Mouse (Mus musculus) heart, adult 2 months (tissue): ENCODE data around the gene Agtrap. TPM values are rescaled to one million over a fixed set of nuclear protein-coding genes. Genes with fewer than 3 reads are reported as not detected.

Source experiments
- DNase-seq, 2 experiments: peaks; one replicate each; pipeline ENCODE4 v3.0.0; 2021
- H3K27ac ChIP-seq: fragments of 200-600 bp; 2 replicates; pipeline ENCODE4 v1.8.1; 2022
- H3K27me3 ChIP-seq: fragments of 200-500 bp; 2 replicates; pipeline ENCODE4 v1.6.1; 2012; ENCODE audit warnings: mild to moderate bottlenecking, low read length, inconsistent platforms, mixed read lengths; ENCODE audit not compliant: control insufficient read depth, insufficient read depth
- H3K36me3 ChIP-seq: fragments of 200-500 bp; 2 replicates; pipeline ENCODE4 v1.6.1; 2012; ENCODE audit warnings: low read length, inconsistent platforms; ENCODE audit not compliant: control insufficient read depth, insufficient read depth
- H3K4me1 ChIP-seq: fragments of 200-500 bp; 2 replicates; pipeline ENCODE4 v1.6.1; 2011; ENCODE audit warnings: low read length; ENCODE audit not compliant: control insufficient read depth, insufficient read depth
- H3K4me3 ChIP-seq: fragments of 200-600 bp; 2 replicates; pipeline ENCODE4 v1.8.1; 2022
- H3K79me2 ChIP-seq: fragments of 200-500 bp; replicated peaks from 2 replicates; pipeline ENCODE4 v1.6.1; 2012; ENCODE audit warnings: mild to moderate bottlenecking, inconsistent platforms, low read length, moderate library complexity, mixed read lengths; ENCODE audit not compliant: control insufficient read depth, insufficient read depth
- H3K9ac ChIP-seq: fragments of 200-500 bp; 2 replicates; pipeline ENCODE4 v1.6.1; 2012; ENCODE audit warnings: low read depth, mild to moderate bottlenecking, control low read depth, inconsistent platforms, low read length, mixed read lengths
- CTCF ChIP-seq: fragments of 200-600 bp; IDR thresholded peaks from 2 replicates; pipeline ENCODE4 v1.8.1; 2022; ENCODE audit warnings: antibody characterized with exemption, mild to moderate bottlenecking, moderate library complexity
- EP300 ChIP-seq: fragments of 200-500 bp; IDR thresholded peaks from 2 replicates; pipeline ENCODE4 v1.6.1; 2011; ENCODE audit warnings: low read depth, low read length, control low read depth; ENCODE audit not compliant: insufficient read depth
- POLR2A ChIP-seq: fragments of 200-500 bp; IDR thresholded peaks from 2 replicates; pipeline ENCODE4 v1.6.1; 2011; ENCODE audit warnings: mild to moderate bottlenecking, low read depth, low read length, control low read depth; ENCODE audit not compliant: insufficient read depth
- WGBS: fragments of 180-500 bp; shearing (Covaris S2); methylation state at CpG from one replicate; pipeline ENCODE4 v1.1.7; 2018; 5-methylcytosine and 5-hydroxymethylcytosine counted together
- intact Hi-C: fragments of 180-260 bp; cut with DNase I; formaldehyde crosslinking; loops from one replicate; pipeline ENCODE4 v1.15.1; 2025
- polyA plus RNA-seq: library from polyadenylated mRNA; depleted of rRNA; stranded (reverse); fragments of >200 nt; gene quantifications from 2 replicates; pipeline ENCODE4 v1.2.3, GENCODE M21; 2012
- total RNA-seq, 2 experiments: library from RNA; stranded (reverse); gene quantifications; 2 replicates each; pipeline ENCODE4 v1.2.3; 2021

The Agtrap gene
- total and polyA plus RNA-seq, 3 experiments = 38.3 to 47.1 (median 40.2) TPM

- H3K9ac ChIP-seq = peak overlapping the region; percentile 1; the same call in 1 of the 2 replicates
- no peaks in the 10 kb centered on the region for H3K27me3 ChIP-seq
- peak overlapping the region; percentile 36; the same call in 1 of the 2 replicates for H3K27ac ChIP-seq
- no peaks in the 10 kb centered on the region for H3K79me2 ChIP-seq
- DNase-seq = peak; percentile 81 to 85
- no peaks in the 10 kb centered on the region for H3K4me1 ChIP-seq
- 37% methylated on average over 21 of the region's 21 CpGs for WGBS
- intact Hi-C loops = no loop called here
- TF ChIP-seq CTCF = no peak
- no peak for TF ChIP-seq EP300
- TF ChIP-seq POLR2A = no peak
- peak overlapping the region; percentile 47 for H3K4me3 ChIP-seq
- H3K36me3 ChIP-seq = no peaks in the 10 kb centered on the region
Observed at GRCm38 (mm10) chr4:148075259-148075658, 12.6 kb downstream of the Agtrap start.

GRCm38 (mm10) chr4:148074521-148075189 lies 13.2 kb downstream of the Agtrap start:
- Histone ChIP-seq H3K4me3 (peak overlapping the region; percentile 47; the same call in 1 of the 2 replicates), H3K79me2 (no peaks in the 10 kb centered on the region), H3K36me3 (no peaks in the 10 kb centered on the region), H3K27me3 (no peaks in the 10 kb centered on the region), H3K27ac (peak overlapping the region; percentile 36; the same call in 1 of the 2 replicates), H3K4me1 (no peaks in the 10 kb centered on the region), H3K9ac (peak overlapping the region; percentile 1; the same call in 1 of the 2 replicates)
- WGBS = 37% methylated on average over 17 of the region's 17 CpGs
- TF ChIP-seq CTCF (peak; percentile 71), POLR2A (no peak)
- DNase-seq = no peak
- intact Hi-C loops = no loop called here

- H3K9ac ChIP-seq = no peak overlapping the region
- H3K79me2 ChIP-seq = no peaks in the 10 kb centered on the region
- H3K4me3 ChIP-seq = no peak overlapping the region
- TF ChIP-seq POLR2A (no peak), EP300 (no peak), CTCF (no peak)
- no peaks in the 10 kb centered on the region for H3K36me3 ChIP-seq
- 43% methylated on average over 5 of the region's 5 CpGs for WGBS
- intact Hi-C loops = no loop called here
- H3K27me3 ChIP-seq = no peaks in the 10 kb centered on the region
- 0 out of 2 replicates have a peak overlapping the region, but pooled peaks have one; percentile 12 for H3K27ac ChIP-seq
- H3K4me1 ChIP-seq = peaks cover 2% of the 10 kb centered on the region
- DNase-seq = peak in 1 of 2 experiments; percentile 58
Observed at GRCm38 (mm10) chr4:148071508-148071907, 16.3 kb downstream of the Agtrap start.

DNA sequence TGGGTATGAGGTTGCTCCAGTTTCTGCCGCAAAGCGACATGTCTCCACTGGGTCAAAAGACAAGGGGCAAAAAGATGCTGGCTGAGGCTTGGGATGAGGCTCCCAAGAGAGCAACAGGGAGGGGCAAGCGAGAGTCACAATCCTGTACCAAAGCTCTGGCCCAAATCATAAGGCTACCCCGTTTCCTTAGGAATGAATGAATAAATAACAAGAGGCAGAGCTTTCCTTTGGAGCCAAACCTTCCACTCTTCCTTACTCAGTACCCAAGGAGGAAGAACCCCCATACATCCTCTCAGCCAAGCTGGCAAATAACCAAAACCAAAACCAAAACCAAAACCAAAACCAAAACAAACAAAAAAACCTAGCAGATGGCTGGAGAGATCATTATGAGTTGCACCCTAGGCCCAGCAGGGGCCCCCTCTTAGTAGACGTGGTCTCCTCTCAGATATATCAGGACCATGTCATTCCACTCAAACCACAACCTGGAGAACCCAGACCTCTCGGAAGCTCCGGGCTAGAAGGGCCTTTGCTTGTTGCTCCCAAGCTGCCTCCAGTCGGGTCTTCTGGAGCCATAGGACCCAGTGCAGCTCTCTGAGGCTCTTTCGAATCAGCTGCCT lies 18.1 kb downstream of the Agtrap start:
- H3K27ac ChIP-seq = no peak overlapping the region
- H3K36me3 ChIP-seq = no peaks in the 10 kb centered on the region
- H3K4me3 ChIP-seq = no peak overlapping the region
- 80% methylated on average over 9 of the region's 9 CpGs for WGBS
- no peaks in the 10 kb centered on the region for H3K27me3 ChIP-seq
- intact Hi-C loops = no loop called here
- no peak for DNase-seq
- no peak overlapping the region for H3K9ac ChIP-seq
- TF ChIP-seq EP300 (no peak), POLR2A (no peak), CTCF (no peak)
- peaks cover 9% of the 10 kb centered on the region for H3K4me1 ChIP-seq
- H3K79me2 ChIP-seq = no peaks in the 10 kb centered on the region

DNA sequence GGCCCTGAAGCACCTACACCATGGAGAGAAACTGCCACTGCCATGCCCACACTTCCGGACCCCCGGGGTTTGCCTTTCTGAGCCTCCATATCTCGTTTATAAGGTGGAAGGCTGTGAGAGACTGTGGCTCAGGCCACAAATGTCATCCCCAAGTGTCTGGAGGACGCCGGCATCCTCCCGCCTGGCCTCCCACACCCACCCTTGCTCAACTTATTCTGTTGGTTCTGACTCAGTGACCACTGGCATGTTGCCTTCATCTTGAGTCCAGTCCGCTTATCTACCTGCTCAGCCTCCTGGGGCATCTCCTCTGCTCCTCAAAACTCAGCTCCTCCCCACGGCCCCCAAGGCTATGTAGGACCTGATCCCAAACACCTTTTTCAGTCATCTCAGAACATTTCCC lies 20.5 kb downstream of the Agtrap start:
- Histone ChIP-seq H3K27me3 (no peaks in the 10 kb centered on the region), H3K36me3 (no peaks in the 10 kb centered on the region), H3K4me1 (peaks cover 9% of the 10 kb centered on the region), H3K79me2 (no peaks in the 10 kb centered on the region), H3K4me3 (no peak overlapping the region), H3K27ac (no peak overlapping the region), H3K9ac (no peak overlapping the region)
- no peak for DNase-seq
- TF ChIP-seq EP300 (no peak), POLR2A (no peak), CTCF (no peak)
- intact Hi-C loops = no loop called here
- 90% methylated on average over 8 of the region's 8 CpGs for WGBS

- H3K4me3 ChIP-seq = no peak overlapping the region
- intact Hi-C loops = no loop called here
- peaks cover 9% of the 10 kb centered on the region for H3K4me1 ChIP-seq
- WGBS = 30% methylated on average over 9 of the region's 9 CpGs
- H3K9ac ChIP-seq = no peak overlapping the region
- no peaks in the 10 kb centered on the region for H3K36me3 ChIP-seq
- no peak for TF ChIP-seq POLR2A
- no peak for TF ChIP-seq CTCF
- TF ChIP-seq EP300 = no peak
- peak; percentile 66 to 73 for DNase-seq
- no peaks in the 10 kb centered on the region for H3K27me3 ChIP-seq
- no peaks in the 10 kb centered on the region for H3K79me2 ChIP-seq
- H3K27ac ChIP-seq = peak overlapping the region; percentile 58
Observed at GRCm38 (mm10) chr4:148066401-148066744, 21.5 kb downstream of the Agtrap start.
